Mouse (Mus musculus) embryonic fibroblast, embryonic 13.5 days (primary cell): ENCODE results near the gene Prickle1.

Experiments
- CTCF ChIP-seq: IDR thresholded peaks from 2 replicates; pipeline ENCODE4 v1.5.1; 2011; ENCODE audit warnings: mild to moderate bottlenecking, control low read depth, low read length, moderate library complexity, borderline replicate concordance; ENCODE audit not compliant: insufficient read depth
- POLR2A ChIP-seq: IDR thresholded peaks from 2 replicates; pipeline ENCODE4 v1.6.1; 2011; ENCODE audit warnings: low read depth, mild to moderate bottlenecking, control low read depth, low read length, moderate library complexity

- no peak for TF ChIP-seq CTCF
- TF ChIP-seq POLR2A: no peak
Observed at GRCm38 (mm10) chr15:93592596-93592995, 3.1 kb downstream of the Prickle1 start.
